Mouse (Mus musculus) cerebral cortex, adult 2 months (tissue): ENCODE measurements around the gene Khk.

Experiments
- WGBS: fragments of 180-500 bp; shearing (Covaris S2); methylation state at CpG from one replicate; pipeline ENCODE4 v1.1.7; 2018; 5-methylcytosine and 5-hydroxymethylcytosine counted together

The Khk gene

DNA sequence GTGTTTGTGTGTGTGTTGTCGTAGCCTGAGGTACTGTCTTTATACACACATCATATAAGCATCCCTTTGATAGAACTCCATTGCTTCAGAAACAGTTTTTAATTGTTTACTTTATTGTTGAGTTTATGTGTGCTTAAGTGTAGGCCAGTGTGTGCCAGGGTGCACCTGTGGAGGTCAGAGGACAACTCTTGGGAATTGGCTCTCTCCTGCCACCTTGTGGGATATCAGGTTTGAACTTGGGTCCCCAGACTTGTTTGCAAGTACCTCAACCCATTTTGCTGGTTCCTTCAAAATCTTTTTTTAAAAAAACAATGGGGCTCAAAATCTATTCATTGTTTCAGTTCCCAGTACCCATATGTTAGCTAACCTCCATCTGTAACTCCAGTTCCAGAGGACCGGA is 21.8 kb downstream of the Khk start:
- WGBS = 98% methylated on average over 2 of the region's 2 CpGs

DNA sequence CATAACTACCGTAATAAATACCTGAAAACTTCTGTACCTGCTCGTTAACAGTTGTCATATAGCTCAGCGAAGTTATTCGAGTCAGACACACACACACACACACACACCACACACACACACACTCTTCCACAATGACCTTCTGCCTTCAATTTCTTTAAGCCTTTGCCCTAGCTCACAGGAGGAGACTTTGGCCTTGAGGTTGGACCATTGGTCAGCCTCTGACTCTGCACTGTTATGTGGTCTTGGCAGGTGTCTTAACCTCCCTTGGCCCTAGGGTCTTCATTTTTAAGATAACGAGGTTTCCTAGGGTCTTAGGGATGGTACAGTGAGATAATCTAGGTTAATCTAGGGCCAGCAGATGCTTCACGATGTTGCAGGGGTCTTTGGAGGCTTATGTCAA is 23.1 kb downstream of the Khk start:
- WGBS = 85% methylated on average over 6 of the region's 6 CpGs

DNA sequence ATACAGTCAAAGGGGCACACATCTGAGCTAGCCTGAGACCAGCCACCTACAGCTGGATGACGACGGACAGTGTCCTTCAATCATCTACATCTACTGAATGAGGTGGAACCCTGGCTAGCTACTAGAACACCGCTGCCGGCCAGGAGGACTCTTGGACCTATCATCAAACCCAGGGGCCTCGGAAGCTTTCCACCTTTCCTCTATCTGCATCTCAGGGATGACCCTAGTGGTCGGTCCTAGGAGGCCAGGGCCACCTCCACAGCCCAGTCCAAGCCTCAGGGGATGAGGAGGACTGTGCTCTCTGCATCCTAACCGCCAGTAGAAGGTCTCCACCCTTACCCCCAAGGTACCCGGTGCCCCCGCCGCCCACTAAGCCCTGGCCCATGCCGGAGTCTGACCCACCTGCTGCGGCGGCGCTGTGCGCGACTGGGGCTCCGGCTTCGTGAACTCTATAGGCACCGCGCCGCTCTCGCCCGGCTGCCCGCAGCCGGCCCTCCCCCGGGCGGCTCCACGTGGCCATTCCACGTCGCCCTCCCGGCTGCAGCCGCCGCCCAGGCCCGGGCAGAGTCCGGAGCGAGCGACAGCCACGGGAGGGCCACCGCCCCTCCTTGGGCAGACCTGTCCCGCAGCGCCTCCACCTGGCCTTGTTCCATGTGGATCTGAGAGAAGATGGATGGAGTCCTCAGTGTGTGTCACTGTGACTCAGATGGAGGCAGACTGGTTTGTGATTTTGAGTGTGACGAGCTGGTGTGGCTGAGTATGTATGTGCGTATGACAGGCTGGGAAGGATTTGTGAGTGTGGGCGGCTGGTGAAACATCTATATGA is 23.9 kb downstream of the Khk start, which contains the start of gene Cgref1:
Cgref1 (minus strand) TSS at position 636 of the 826 bp plus-strand sequence.
- 6% methylated on average over 44 of the region's 44 CpGs for WGBS

DNA sequence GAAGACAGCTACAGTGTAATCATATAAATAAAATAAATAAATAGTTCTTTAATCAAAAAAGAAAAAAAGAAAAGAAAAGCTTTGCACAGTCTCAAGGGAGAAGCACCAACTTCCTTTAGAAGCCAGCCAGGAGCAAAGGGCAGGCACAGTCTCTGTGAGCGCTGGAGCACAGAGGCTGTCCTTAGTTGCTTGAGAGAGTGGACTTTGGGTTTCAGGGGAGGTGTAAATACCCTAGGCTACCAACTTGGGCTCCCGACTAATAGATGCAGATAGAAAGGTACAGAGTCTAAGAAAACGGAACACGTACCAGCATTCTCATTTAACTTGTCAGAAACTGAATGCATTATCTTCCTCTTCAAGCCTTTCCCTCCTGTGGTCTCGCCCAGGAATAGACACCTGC is 27.4 kb downstream of the Khk start:
- WGBS = 63% methylated on average over 5 of the region's 5 CpGs

DNA sequence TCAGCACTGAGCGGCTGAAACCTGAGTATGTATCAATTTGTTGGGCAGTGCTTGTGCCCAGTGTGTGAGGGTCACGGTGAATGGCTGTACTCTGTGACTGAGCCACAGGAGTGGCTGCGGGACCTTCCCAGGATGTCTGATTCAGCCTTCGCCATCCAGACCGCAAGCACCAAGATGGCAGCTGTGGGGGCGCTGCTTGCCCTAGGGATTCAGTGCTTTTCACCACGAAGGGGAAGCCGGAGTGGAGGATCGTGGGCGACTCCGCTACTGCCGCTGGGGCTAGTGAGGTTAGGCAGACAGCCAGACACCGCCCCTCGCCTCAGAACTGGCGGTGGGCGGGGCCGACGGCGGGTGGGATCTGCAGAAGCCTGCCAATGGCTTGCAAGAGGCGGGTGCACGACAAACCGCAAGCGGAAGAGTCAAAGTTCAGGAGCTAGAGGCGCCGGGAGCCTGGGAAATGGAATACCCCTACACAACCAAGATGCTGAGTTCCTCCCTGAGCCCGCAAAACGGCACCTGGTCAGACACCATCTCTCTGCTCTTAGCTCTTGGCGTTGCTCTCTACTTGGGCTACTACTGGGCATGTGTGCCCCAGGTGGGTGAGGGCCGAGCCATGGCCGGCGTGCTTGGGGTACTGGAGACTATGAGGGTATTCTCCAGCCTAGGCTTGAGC is 28.6 kb downstream of the Khk start:
- WGBS = under 1% methylated on average over 31 of the region's 31 CpGs

DNA sequence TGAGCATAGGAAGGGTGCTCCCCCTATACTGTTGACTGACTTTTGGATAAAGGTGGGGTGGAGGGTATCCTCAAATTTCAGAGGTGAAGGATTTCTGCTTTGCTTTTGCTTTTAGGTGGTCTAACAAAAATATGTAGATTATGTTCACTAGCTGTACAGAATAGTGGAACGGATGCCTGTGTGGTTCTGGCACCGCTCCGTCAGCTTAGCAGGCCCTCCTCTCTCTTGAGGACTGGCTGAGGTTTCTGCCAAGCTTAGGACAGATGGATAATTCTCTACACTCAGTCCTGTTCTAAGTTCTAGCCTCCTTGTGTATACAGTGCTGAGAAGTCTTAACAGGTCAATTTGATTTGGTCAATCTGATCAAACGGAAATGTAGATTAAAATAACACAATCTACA is 29.2 kb downstream of the Khk start:
- 21% methylated on average over 4 of the region's 4 CpGs for WGBS

DNA sequence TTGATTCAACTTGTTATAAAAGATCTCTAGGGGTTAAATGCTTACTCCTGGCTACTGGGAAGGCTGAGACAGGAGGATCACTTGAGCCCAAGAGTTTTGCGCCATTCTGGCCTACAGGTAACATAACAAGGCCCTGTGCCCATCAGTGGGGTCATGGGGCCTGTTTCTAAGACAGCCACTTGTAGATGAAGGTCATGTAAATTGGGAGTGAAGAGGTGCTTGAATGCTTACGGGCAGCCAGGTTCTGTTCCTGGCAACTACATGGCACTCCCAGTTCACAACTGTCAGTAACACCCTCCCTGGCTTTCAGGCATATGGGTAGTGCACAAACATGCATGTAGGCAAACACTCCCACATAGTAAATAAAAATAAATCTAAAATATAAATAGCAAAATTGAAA is 29.7 kb downstream of the Khk start:
- WGBS = 65% methylated on average over 2 of the region's 2 CpGs

DNA sequence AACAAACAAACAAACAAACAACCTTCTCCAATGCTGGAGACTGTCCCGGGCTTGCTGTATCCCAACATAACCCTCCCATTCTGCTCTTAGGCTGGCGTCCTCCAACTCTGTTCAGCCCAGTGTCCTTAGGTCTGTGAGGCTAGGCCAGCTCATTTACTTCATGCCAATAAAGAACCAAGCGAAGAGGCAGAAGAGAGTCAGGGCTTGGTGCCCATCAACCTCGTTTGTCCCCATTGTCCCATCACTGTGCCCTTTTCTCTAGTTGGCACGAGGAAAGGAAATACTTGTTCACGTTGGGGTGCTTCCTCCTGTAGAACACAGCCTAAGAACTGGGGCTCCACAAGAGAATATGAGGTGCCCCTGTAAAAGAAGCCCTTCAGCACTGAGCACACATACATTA is 30.5 kb downstream of the Khk start:
- WGBS = 41% methylated on average over 6 of the region's 6 CpGs

DNA sequence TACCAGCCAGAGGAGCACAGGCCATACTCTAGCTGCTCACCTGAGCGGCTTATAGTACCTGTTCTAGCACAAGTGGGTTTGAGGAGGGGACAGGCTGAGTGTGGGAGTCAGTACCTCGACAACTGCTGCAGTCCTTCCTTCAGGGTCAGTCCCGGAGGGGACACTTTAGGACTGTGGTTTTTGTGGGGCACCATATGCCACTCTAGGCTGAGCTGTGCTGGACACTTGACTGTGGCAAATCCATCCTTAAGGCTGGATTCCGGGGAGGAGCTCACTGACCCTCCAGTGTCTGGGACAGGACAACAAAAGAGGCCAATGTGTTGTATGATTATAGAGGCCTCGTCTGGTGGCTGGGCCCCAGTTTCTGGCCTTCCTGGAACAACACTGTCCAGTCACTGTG is 31.3 kb downstream of the Khk start:
- WGBS = 77% methylated on average over 5 of the region's 5 CpGs

DNA sequence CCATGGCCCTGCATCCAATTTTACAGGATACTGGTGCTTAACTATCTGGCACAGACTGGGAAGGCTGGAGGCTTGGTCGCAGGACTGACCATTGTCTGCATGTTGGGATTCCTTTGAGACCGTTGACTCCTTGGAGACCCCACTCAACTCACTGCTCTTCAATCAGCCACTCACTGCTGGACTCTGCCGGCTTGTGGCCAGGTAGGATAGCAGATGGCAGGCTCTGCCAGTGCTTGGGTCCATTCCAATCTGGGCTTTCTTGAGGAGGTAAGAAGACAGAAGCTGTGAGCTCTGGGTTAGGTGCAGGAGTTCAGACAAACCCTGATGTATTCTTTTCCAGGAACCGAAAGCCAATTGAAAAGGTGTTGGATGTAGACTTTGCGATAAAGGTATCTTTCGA is 32.8 kb downstream of the Khk start:
- WGBS = 88% methylated on average over 6 of the region's 6 CpGs

DNA sequence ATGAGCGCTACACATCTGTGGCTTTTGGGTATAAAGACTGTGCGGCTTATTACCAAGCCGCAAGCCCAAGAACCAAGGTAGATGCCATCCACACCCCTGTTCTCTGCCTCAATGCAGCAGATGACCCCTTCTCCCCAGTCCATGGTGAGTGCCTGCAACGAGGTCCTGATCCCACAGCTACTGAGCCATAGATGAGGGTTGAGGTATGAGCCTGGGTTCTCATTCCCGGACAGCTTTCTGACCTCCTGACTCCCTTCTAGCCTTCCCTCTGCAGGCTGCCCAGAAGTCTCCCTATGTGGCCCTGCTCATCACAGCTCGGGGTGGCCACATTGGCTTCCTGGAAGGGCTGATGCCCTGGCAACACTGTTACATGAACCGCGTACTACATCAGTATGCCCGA is 33.3 kb downstream of the Khk start:
- WGBS = 96% methylated on average over 9 of the region's 9 CpGs

DNA sequence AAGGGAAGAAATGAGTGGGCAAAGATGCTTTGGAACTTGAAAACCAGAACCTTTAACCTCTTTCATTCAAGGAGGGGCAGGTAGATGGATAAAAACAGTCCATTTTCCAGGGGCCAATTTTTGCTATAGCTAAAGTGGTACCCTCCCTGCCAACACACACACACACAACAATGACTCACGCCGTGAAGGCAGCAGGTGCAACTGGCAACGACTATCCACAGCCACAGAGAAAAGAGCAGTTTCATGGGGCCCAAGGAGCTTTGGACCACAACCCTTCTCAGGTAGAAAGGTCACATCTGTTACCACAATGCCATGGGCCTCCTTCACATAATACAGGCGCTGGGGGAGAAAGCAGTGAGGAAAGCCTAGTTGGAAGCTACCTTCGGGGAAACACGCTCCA is 34.5 kb downstream of the Khk start:
- 75% methylated on average over 6 of the region's 6 CpGs for WGBS

DNA sequence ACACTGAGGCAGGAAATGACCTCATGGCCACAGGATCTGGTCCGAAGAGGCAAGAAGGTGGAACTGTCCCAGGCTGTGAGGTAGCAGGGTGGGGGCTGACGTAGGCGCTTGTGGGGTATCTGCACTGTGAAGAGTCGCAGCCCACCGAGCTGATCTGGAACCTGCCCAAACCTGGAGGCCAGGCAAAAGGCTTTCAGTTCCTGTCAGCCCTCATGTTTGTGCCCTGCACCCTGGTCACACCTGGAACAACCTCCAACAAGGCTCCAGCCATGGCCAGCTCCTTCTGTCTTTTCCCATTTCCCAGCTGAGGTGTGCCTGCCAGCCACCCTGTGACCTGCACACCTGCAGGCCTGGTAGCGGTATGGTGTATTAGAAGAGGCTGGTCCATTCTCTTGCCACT is 36.7 kb downstream of the Khk start:
- WGBS = 87% methylated on average over 6 of the region's 6 CpGs

DNA sequence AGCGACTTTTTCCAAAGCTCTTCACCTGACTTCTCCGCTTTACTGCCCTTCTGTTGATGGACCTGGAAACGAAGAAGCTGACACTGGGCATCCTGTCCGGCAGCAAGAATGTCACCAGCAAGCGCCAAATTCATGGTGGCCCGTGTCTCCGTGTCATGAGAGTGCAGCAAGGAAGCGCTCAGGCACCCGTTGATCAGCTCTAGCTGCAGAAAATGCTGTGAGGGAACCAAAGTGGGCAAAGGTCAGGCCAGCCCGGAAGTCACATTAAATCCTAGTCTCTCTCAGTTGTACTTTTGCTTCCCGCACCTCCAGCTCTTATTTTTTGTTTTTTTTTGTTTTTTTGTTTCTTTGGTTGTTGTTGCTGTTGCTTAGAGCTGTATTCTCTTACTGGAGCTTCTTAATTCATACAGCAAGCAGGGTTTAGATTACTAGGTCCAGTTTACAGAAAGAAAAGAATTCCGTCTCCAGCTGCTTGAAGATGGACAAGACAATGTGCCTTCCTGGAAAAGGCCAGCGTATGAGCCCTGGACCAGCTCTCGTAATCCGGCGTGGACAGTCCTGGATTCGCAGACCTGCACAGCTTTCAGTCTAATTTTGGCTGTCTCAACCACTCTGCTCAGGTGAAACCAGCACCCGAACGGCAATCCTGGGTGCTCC is 38.1 kb downstream of the Khk start:
- 34% methylated on average over 19 of the region's 19 CpGs for WGBS

DNA sequence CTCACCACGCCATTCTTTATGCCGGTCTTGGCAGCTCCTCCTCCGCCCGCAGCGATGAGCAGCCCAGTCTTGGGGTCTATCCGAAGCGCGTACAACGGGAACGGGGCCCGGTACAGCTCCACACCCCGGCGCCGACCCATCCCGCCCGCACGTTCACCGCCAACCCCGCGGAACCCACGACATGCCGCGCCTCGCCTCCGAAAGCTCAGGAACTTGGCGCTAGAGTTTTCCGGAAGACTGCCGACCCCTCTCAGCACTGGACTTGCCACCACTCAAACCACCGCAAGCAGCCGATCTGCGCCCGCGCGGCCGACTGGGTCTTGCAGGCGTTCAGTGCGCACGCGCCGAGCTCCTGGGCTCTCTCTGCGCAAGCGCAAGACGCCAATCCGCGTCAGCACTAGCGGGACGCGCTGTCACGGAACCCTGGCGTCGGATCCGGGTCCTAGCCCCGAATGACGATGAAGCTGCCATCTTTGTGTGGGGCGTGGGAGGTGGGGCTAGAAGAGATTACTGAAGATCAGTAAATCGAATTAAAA is 38.8 kb downstream of the Khk start, which contains the start of gene Preb:
Preb (minus strand) TSS at position 396 of the 536 bp plus-strand sequence.
- under 1% methylated on average over 56 of the region's 56 CpGs for WGBS

DNA sequence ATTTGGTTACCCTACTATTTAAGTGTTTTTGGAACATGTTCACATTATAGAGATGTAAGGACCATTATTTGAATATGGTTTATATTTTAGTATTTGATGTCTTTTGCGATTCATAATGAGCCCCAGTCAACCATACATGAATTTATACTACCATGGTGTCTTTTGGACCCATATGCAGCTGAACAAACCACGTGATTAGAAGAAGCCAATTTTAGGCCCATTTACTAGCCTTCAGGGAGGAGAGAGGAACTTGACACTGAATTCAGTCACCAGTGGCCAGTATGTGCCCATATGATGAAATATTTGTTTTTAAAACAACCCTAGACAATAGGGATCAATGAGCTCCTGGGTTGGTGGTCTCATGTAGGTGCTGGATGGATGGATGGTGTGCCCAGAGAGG is 39.6 kb downstream of the Khk start:
- WGBS = 95% methylated on average over 2 of the region's 2 CpGs

DNA sequence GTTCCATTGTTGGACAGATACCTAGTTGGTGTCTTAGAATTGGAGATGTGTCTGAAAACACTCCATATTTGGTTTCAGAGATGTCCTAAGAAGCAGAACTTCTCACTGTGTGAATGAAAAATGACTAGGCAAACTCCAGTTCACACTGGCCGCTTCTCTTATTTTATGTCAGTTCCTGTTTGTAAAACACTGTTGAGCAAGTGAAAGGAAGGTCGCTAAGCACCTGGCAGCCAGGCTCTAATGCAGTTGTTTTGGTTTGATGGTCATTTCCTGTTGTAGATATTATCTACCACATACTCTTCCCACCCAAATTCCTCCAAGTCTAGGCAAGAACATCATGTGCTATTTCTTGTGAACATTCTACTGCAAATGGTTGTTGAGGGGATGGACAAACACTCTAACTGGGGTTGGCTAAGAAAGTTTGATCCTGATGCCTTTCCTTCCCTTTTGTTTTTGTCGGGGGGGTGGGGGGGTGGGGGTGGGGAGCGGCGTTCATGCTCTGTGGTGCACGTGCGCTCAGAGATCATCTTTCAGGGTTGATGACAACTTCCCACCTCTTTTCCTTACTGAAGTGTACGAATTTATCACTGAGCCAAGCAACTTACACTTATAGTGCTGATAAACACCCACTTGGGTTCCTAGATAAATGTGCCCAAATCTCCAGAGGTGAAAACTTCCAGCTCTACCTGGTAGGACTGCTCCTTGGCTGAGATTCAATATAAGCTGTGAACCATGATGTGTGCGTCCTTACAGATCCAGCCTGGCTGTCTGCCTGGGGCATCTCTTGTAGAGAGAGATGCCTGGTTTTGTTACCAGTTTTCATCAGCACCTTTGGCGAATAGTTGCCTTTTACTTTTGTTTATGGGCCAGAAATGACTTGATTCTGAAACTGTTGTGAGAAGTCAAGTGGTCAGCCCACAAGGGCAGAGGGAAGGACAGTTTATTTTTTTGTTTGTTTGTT is 40.6 kb downstream of the Khk start:
- 68% methylated on average over 10 of the region's 10 CpGs for WGBS

DNA sequence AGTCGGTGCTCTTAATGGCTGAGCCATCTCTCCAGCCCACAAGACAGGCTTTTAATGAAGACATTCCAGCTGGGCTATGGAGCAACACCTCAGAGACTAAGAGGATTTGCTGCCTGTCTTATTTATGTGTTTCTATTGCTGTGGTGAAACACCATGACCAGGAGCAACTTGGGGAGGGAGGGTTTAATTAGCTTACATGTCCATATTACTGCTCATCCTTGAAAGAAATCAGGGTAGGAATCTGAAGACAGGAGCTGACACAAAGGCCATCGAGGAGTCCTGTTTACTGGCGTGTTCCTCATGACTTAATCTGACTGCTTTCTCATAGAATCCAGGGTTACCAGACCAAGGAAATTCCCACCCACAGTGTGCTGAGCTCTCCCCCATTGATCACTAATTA is 42.7 kb downstream of the Khk start:
- WGBS = 83% methylated on average over 3 of the region's 3 CpGs

DNA sequence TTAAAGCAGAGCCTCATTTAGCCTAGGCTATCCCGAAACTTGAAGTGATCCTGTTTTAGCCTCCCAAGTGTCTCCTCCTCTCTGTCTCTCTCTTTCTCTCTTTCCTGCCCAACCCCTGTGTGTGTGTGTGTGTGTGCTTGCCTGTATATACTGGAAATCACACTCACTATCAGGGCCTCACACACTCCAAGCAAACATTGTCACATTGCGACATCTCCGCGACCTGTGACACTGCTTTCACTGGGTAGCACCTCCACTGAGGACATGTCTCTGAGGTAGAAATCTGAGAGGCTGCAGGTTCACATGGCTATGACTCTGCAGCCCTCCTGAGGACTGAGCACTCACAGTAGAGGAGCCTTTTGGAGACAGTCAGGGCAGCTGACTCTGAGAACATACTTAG is 45.0 kb downstream of the Khk start:
- 92% methylated on average over 4 of the region's 4 CpGs for WGBS

DNA sequence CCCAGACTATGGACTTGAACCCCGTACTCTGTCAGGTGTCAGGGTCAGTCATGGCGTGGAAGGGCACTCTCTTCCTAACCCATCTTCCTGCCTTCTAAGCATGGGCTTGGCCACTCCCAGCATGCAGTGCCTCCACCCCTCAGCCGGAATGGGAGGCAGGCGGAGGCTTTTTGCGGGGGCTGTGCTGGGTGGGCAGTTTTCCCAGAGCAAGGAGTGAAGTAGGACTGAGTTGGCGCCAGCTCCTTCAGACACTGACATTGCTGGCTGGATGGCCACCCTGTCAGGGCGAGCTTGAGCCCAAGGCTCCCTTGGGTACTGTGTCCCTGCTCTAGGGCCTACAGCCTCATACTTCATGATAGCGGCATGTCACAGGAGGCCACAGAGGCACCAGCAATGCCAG is 47.2 kb downstream of the Khk start, which contains the start of gene Tcf23:
Tcf23 (plus strand) TSS at position 247 of the 400 bp plus-strand sequence.
- 43% methylated on average over 8 of the region's 8 CpGs for WGBS

DNA sequence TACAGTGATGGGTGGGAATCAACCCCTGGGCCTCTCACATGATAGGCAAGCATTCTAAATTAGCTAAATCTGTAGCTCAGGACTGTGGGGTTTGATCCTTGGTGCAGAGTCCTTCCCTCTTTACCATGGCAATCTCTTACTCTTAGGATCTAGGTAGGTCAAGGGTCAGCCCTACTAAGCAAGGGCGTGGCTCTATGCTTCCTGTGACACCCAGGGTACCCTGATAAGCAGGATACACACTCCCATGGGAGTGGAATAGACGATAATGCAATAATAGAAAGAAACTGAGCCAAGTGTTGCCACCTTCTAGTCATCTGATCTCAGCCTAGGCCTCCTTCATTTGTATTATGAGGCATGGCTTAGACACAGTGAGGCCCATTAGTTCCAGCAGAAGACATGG is 48.2 kb downstream of the Khk start:
- 76% methylated on average over 2 of the region's 2 CpGs for WGBS
